Mouse (Mus musculus) CH12.LX (cell line): ENCODE results near the gene Vps37c.

Source experiments
- CHD2 ChIP-seq: IDR thresholded peaks from 2 replicates; pipeline ENCODE4 v1.6.1; 2011; ENCODE audit warnings: low read length, improper control_type of control experiment
- CTCF ChIP-seq, 2 experiments: IDR thresholded peaks in 1 of 2; conservative IDR thresholded peaks in 1 of 2; 2 replicates each; pipeline ENCODE4 v1.5.1; 2011 to 2012; ENCODE audit warnings: low read depth in 2 of 2, low read length in 2 of 2, improper control_type of control experiment in 1 of 2, inconsistent platforms in 1 of 2, mild to moderate bottlenecking in 1 of 2, moderate library complexity in 1 of 2
- MXI1 ChIP-seq: IDR thresholded peaks from 2 replicates; pipeline ENCODE4 v1.6.1; 2011; ENCODE audit warnings: mild to moderate bottlenecking, low read depth, low read length, improper control_type of control experiment
- POLR2A ChIP-seq: IDR thresholded peaks from 2 replicates; pipeline ENCODE4 v1.6.1; 2011; ENCODE audit warnings: low read depth, mild to moderate bottlenecking, improper control_type of control experiment, low read length
- SMC3 ChIP-seq: IDR thresholded peaks from 2 replicates; pipeline ENCODE4 v1.6.1; 2011; ENCODE audit warnings: low read depth, low read length, improper control_type of control experiment

GRCm38 (mm10) chr19:10718251-10718775 is 29.8 kb downstream of the Vps37c start:
- no peak for TF ChIP-seq CTCF (conservative IDR thresholded peaks at IDR 0.05 in 1 of 2, IDR thresholded peaks at IDR 0.05 in 1 of 2; ENCODE audit: low read depth in 2 of 2, low read length in 2 of 2)
- TF ChIP-seq CHD2 = no peak
- no peak for TF ChIP-seq POLR2A
- no peak for TF ChIP-seq SMC3
- TF ChIP-seq MXI1 = no peak
